Mouse (Mus musculus) CH12.LX (cell line): ENCODE data around the gene Esr1.

Source experiments
- CTCF ChIP-seq, 2 experiments: IDR thresholded peaks in 1 of 2; conservative IDR thresholded peaks in 1 of 2; 2 replicates each; pipeline ENCODE4 v1.5.1; 2011 to 2012; ENCODE audit warnings: low read depth in 2 of 2, low read length in 2 of 2, improper control_type of control experiment in 1 of 2, inconsistent platforms in 1 of 2, mild to moderate bottlenecking in 1 of 2, moderate library complexity in 1 of 2
- MEF2A ChIP-seq: IDR thresholded peaks from 2 replicates; pipeline ENCODE4 v1.6.1; 2014; ENCODE audit warnings: low read depth, mild to moderate bottlenecking, inconsistent platforms, low read length, improper control_type of control experiment, borderline replicate concordance
- TCF12 ChIP-seq: IDR thresholded peaks from 2 replicates; pipeline ENCODE4 v1.6.1; 2014; ENCODE audit warnings: low read depth, mild to moderate bottlenecking, inconsistent platforms, low read length, improper control_type of control experiment

- no peak for TF ChIP-seq CTCF (conservative IDR thresholded peaks at IDR 0.05 in 1 of 2, IDR thresholded peaks at IDR 0.05 in 1 of 2; ENCODE audit: low read depth in 2 of 2, low read length in 2 of 2)
- no peak for TF ChIP-seq TCF12
- no peak for TF ChIP-seq MEF2A
Observed at GRCm38 (mm10) chr10:4570778-4571177, 40.6 kb upstream of the Esr1 start.
